ENCODE assay signal across 8 mouse cellular contexts in the genomic region with DNA sequence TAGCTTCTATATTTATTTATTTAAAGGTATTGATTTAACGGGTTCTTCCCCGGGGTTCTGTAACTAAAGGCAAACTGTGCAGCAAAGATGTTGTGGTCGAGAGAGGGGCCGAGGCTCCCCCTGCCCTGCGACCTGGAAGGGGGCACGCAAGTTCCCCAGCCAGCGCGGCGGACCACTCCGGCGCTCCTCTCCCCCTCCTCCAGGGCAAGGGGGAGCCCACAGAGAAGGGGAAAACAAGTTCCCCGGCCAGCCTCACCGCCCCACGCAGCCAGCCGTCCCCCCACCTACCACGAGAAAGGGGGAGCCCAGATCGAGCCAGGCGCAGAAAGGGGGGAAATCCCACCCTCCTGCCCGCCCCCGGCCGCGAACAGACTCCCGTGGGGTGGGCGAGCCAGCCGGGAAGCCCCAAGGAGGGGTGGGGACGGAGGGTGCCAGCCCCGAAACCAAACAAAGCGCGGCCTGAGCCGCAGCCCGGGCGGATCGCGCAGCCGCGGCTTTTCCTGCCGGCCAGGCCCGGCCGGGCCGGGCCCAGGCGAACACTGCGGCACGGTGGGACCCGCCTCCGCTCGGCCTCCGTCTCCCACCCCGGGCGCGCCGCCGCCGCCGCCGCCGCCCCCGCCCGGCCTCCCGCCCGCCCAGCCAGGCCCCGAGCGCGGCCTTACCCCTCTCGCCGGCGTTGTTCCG. TPM values are rescaled to one million over a fixed set of nuclear protein-coding genes. Genes with fewer than 3 reads are reported as not detected.
DNase-seq lines count a peak whose midpoint lies in the region; ATAC-seq and TF ChIP-seq lines count a peak whose summit lies in the region.

No protein-coding gene starts in this region.

- H3K4me3 ChIP-seq in gastrocnemius, adult 2 months, result peak overlapping the region; percentile 99
- H3K4me3 ChIP-seq in hindbrain, postnatal 0 days (ENCODE audit: low read length), result peak overlapping the region; percentile 99

- no peaks in the 10 kb centered on the region for H3K9me3 ChIP-seq in hindbrain, postnatal 0 days (ENCODE audit: low read length)

- intact Hi-C loops in gastrocnemius, adult 2 months (cut with DNase I), result loop anchor here (2.0 kb wide), 1 partner anchor 190 kb away; no protein-coding TSS in a partner anchor

- no peak for TF ChIP-seq CTCF in gastrocnemius, adult 2 months (IDR thresholded peaks at IDR 0.05)
- TF ChIP-seq CTCF in hindbrain, postnatal 0 days (IDR thresholded peaks at IDR 0.05; ENCODE audit: low read depth), result no peak

- ATAC-seq in activated CD4-positive, CD25-positive, alpha-beta regulatory T cell, adult 4 months, result peak; percentile 27
- ATAC-seq in hindbrain, postnatal 0 days, result peak; percentile 39
- ATAC-seq in megakaryocyte, adult 5-6 weeks (ENCODE audit: poor library complexity, severe bottlenecking), result peak; percentile 5; the same call in 1 of the 2 replicates
- no peak for ATAC-seq in monocyte, adult 5-6 weeks (replicated peaks; ENCODE audit: insufficient number of reproducible peaks, low FRiP score, low TSS enrichment, poor library complexity, severe bottlenecking)

- DNase-seq in cerebellum, postnatal 25 days, result peak; percentile 74 to 82
- peak; percentile 84 for DNase-seq in gastrocnemius, adult 2 months
- DNase-seq in hindbrain, postnatal 0 days (ENCODE audit: low spot score), result peak; percentile 73
- peak; percentile 22 to 48 for DNase-seq in left cerebral cortex, adult 9 months (ENCODE audit: low spot score in 2 of 2)
- DNase-seq in right cerebral cortex, postnatal 25 days, result peak; percentile 74

- H3K4me1 ChIP-seq in hindbrain, postnatal 0 days (ENCODE audit: insufficient read depth, low read length), result peaks cover 3% of the 10 kb centered on the region

- H3K9ac ChIP-seq in hindbrain, postnatal 0 days (replicated peaks; ENCODE audit: low read length), result peak overlapping the region; percentile 100

- no peaks in the 10 kb centered on the region for H3K36me3 ChIP-seq in hindbrain, postnatal 0 days (ENCODE audit: insufficient read depth, low read length)

- 3% methylated on average over 47 of the region's 67 CpGs for WGBS in hindbrain, postnatal 0 days

- H3K27me3 ChIP-seq in hindbrain, postnatal 0 days (ENCODE audit: insufficient read depth, low read length), result no peaks in the 10 kb centered on the region

- peak overlapping the region; percentile 98 for H3K27ac ChIP-seq in gastrocnemius, adult 2 months
- peak overlapping the region; percentile 100 for H3K27ac ChIP-seq in hindbrain, postnatal 0 days

- peak overlapping the region; percentile 64 for H3K4me2 ChIP-seq in hindbrain, postnatal 0 days (ENCODE audit: low read depth, low read length)

RNA-seq across cellular contexts. Expression of a gene that starts 0.6 kb away (rescaled TPM):
- polyA plus RNA-seq in activated CD4-positive, CD25-positive, alpha-beta regulatory T cell, adult 4 months (2017; shearing (Covaris generic)), result 10 to 100 TPM; 15.5 to 24.3 TPM
- total RNA-seq in gastrocnemius, adult 2 months (2021), result 10 to 100 TPM; 33.2 to 38.8 TPM
- 39.3 and 39.5 TPM in 2 replicates for total RNA-seq in hindbrain, postnatal 0 days (2014; rRNA removed)
- 23.1 and 23.7 TPM in 2 replicates for polyA plus RNA-seq in hindbrain, postnatal 0 days (2015; fragmentation: Nextera tagmentation; extraction: Ambion mirVana)
- 43.6 and 45.8 TPM in 2 replicates for total RNA-seq in megakaryocyte, adult 5-6 weeks (2015)
- 30.7 and 41.6 TPM in 2 replicates for total RNA-seq in megakaryocyte, adult 5-6 weeks (2017)
- total RNA-seq in monocyte, adult 5-6 weeks (2017), result 61.8 to 82.8 TPM (median 75.5 TPM) in 3 replicates
